Mouse (Mus musculus) naive thymus-derived CD4-positive, alpha-beta T cell, adult 2 months (primary cell): Measurements from ENCODE around the gene Gm10570.
A peak's percentile ranks its signal among the peaks of the same experiment; 100 is the strongest.

Source experiments
- DNase-seq: peaks from one replicate; pipeline ENCODE4 v3.0.0-alpha.2; 2011; ENCODE audit warnings: low read depth

Gene Gm10570

GRCm38 (mm10) chr4:130308231-130309081 lies at the start of gene Gm10570, which contains the start of gene Fabp3:
Gene Gm10570 (minus strand): TSS chr4:130308674.
Gene Fabp3 (plus strand): TSS chr4:130308595.
- DNase-seq = peak; percentile 28

DNA sequence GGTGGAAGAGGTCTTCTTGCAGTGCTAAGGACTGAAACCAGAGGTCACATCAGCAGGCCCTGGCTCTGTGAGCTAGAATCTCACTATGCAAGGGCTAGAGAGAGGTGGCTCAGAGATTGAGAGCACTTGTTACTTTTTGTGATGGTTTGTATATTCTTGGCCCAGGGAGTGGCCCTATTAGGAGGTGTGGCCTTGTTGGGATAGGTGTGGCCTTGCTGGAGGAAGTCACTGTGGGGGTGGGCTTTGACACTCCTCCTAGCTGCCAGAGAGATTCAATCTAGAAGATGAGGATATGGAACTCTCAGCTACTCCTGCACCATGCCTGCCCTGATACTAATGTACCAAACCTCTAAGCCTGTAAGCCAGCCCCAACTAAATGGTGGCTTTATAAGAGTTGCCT lies 49.5 kb upstream of the Gm10570 start:
- DNase-seq = no peak

DNA sequence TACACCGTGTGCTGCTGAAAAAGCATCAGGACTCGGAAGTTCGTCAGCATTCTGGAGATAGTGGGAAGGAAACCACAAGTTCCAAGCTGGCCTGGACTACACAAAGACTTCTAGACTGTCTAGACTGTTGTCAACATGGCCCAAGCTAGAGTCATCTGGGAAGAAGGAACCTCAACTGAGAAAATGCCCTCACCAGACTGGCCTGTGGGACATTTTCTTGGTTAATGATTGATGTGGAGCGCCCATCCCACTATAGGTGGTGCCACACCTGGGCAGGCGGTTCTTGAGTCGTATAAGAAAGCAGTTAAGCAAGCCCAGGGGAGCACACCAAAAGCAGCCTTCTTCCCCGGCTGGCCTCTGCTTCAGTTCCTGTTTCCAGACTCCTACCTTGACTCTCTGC lies 44.1 kb upstream of the Gm10570 start:
- no peak for DNase-seq

- no peak for DNase-seq
These were observed 42.4 kb upstream of the Gm10570 start for GRCm38 (mm10) chr4:130350690-130351422.

DNA sequence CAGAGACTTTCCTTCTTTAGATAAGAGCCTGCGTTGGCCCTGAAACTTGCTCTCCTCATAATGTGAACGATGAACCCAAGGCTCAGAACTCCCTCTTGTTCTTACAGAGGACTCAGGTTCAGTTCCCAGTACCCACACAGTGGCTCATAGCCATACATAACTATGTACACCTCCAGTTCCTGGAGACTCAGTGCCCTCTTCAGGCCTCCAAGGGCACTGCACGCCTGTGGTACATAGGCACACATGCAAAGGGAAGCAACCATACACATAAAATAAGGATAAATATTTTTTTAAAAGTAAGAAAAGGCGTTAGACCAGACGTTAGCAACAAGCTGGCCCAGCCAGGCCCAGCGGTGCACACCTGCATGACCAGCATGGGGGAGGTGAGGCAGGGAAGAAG lies 41.2 kb upstream of the Gm10570 start:
- DNase-seq = no peak

DNA sequence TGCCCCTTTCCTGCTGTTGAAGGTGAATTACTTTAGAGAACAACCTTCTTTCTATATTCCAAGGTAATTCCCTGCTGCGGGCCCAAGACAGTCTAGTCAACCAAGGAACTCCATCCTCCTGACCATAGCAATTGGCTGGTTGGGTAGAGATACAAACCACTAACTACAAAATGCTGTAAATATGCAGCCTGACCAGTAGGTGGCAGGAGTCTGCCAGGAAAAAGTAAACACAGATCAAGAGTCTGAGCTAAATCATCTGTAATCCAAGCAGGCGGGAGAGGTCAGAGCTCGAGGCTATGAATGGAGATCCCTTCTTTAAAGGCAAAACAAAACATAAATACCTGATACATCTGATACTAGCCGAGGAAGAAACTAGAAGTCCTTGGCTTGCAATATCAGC lies 33.2 kb upstream of the Gm10570 start:
- DNase-seq = peak; percentile 73

GRCm38 (mm10) chr4:130335867-130336266 lies 27.4 kb upstream of the Gm10570 start:
- no peak for DNase-seq

- DNase-seq = no peak
These were observed 18.9 kb upstream of the Gm10570 start for GRCm38 (mm10) chr4:130327366-130327765.

DNA sequence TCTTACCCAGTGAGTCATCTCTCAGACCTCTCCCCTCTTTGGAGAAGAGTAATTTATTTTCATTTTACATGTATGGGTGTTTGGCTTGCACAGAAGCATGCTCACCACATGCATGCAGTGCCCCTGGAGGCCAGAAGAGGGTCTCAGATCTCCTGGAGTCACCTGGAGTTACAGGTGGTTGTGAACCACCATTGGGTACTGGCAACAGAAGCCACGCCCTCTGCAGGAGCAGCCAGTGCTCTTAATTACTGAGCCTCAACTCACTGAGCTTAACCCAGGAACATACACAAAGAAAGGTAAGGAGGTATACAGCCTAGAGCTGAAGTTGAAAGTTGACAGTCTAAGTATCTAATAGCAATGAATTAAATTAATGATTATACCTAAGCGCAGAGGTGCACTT lies 17.0 kb upstream of the Gm10570 start:
- DNase-seq = no peak

DNA sequence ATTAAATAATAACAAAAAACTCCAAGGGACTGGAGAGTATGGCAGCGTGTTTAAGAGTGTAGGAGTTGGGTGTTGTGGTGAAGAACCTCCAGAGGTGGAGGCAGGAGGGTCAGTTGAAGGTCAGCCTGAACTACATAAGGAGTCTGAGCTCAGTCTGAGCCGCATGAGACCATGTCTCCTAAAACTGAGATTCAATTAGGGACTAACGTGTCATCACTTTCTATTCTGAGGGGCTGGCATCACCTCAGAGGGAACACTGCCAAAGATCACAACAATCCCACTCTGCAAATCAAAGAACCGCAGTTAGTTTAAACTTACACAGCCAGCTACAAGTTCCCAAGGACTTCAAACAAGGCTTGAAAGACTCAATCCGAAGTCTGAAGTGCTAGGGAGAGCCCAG lies 15.1 kb upstream of the Gm10570 start:
- no peak for DNase-seq

DNA sequence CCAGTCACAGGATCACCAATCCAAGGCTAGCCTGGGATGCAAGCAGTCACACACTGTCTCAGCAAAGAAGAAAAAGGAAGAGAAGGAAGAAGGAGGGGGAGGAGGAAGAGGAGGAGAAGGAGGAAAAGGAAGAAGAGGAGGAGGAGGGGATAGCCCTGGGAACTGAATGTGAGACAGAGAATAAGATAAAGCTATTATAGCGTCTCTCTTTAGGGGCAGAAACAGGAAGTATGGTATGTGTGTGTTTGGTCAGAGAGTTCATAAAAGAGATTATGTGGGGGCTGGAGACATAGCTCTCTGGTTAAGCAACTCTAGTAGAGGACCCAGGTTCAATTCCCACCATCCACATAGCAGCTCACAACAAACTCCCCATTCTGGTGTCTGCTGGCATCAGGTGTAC lies 14.7 kb upstream of the Gm10570 start:
- no peak for DNase-seq

- no peak for DNase-seq
These were observed 14.1 kb upstream of the Gm10570 start for GRCm38 (mm10) chr4:130322567-130322966.

DNA sequence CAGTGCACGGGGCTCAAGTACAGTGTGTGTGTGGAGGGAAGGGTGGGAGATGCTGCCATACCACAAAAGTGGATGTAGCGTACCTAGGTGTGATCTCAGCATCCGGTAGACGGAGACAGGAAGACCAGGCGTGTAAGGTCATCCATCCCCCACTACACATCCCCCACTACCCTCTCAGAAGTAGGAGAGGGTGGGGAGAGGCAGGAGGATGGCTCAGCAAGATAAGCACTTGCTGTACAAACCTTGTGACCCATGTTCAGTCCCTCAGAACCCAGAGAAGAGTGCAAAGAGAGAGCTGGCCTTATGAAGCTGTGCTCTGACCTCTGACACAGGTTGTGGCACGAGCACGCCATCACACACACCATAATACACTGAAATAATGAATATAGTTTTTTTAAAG lies 13.2 kb upstream of the Gm10570 start:
- no peak for DNase-seq

GRCm38 (mm10) chr4:130319564-130319963 lies 11.1 kb upstream of the Gm10570 start:
- DNase-seq = no peak

DNA sequence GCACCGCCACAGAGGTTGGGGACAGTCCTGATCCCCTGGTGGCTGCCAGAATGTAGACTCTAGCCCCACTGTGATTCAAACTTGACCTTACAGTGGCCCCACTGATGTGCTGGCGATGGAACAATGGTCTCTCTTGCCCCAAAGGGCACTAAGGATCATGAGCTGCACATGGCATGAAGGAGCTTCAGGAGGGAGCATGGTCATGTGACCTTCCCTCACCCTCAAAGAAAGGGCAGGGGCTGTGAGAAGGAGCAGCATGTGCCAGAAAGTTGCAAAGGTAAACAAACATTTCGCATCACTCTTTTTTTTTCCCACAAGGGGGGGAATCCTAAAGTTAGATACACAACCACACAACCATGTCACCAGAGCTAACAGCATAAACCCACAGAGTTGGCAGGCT lies 9.6 kb upstream of the Gm10570 start:
- DNase-seq = no peak

DNA sequence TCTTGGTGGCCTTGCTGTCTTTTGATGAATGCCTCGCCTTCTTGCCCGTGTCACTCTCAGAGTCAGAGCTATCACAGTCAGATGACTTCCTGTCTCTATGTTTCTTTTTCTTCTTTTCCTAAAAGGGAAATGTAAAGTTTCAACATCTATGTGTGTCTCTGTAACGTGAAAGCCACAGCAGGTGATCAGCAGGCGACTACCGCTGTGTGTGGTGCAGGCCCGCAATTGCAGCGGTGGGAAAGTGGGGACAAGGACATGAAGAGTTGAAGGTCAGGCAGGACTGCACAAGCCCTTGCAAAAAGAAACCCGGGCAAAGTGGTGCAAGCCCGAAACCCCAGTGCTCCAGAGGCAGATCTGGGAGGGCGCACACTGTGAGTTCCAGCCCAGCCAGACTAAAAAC lies 8.2 kb upstream of the Gm10570 start:
- DNase-seq = peak; percentile 59

- DNase-seq = no peak
These were observed 7.5 kb upstream of the Gm10570 start for GRCm38 (mm10) chr4:130315771-130316527.

DNA sequence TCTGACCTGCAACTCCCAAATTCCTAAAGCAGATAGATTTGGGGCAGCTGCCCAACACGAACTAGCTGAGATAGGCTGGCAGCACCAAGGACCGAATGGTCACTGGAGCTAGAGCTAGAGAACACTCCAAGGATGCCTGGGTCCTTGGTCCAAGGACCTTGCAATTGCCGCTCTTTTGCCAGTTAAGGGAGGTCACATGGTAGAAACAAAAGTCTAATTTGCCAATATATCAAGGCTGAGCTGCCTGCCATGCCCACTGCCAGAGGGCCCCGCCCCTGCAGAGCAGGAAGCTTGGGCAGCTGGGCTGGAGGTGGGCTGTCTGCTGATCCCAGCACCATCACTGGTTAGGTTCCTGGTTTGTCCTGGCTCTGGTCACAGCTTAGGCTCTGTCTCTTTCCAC lies 5.1 kb upstream of the Gm10570 start:
- no peak for DNase-seq

GRCm38 (mm10) chr4:130312526-130312925 lies 4.1 kb upstream of the Gm10570 start:
- no peak for DNase-seq

DNA sequence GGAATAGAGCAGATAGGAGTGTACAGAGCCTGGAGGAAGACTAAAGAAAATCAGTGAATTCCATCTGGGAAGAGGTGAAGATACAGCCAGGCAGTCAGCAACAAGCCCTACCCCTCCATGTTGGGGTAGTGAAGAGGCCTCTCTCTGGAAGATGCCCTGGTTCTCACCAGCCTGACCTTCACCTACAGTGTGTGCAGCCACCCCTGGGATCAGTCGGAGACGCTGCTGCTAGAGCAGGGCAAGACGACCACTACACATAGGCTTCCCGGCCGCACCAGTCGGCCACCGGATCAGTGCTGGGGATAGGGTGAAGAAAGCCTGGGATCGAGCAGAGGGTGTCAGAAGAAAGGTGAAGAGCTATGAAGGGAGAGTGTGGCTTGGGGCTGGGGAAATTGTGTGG lies 780 bp upstream of the Gm10570 start:
- DNase-seq = no peak

DNA sequence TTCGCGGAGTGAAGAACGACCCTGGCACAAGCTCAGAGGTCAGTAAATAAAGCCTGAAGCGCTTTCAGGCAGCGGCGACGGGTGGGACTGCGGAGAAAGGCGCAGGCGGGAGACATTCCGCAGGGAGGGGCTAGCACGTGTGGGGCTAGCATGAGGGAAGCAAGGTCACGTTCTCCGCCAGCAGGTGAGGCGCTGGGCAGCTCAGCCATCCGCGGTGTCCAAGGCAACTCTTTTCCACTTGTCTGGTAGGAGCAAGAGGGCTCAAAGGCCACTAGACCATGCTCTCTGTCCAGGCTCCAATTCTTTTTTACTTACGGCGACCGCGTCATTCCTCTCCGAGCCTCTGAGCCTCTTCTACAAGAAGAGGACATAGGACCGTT lies 633 bp downstream of the Gm10570 start:
- DNase-seq = peak; percentile 30

DNA sequence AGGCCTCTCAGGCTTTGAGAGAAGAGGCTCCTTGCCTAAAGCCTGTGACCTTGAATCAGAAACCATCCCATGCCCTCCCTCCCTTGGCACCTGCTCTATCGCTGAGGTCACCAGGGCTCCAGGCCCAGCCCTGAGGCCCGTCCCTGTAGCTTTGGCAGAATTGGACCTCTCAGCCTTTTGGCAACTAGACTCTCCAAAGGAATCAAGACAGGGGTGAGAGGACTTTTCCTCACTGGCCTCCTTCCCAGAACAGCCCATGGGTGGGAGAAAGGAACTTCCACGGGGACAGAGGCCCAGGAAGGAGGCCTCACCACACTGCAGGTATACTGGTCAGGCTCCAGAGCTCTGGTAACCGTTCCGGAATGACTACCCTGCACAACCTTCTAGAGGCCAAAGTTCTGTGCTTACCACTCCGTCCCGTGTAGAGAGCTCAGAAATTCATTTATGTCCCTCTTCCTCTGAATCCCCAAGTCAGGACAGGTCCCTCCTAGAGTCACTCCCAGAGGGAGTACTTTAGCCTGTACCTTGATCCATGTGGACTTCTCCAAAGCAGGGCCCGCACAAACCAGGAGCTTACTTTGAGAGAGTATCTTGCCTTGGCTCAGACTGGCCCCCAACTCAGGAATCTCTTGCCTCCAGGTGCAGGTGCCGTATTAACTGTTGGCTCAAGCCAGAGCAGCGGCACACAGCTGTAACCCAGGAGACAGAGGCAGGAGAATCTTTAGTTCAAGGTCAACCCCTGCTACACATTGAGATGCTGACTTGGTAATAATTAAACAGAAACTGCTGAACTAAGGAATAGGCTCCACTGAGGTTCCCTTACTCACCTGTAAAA lies 1.5 kb downstream of the Gm10570 start:
- no peak for DNase-seq
